Mouse (Mus musculus) embryonic stem cell, embryonic (primary cell): ENCODE measurements around the gene Bsn.

ENCODE experiments used
- CTCF ChIA-PET, 4 experiments: fragments of 300-600 bp in 2 of 4; fragments of 350-600 bp in 2 of 4; sonication (Branson Sonifier 250); formaldehyde crosslinking; loops; one replicate each; lab custom pipeline; 2022; ENCODE audit warnings: inconsistent platforms in 2 of 4; lab: Charles Lee
- POLR2A ChIA-PET, 4 experiments: fragments of 300-600 bp in 2 of 4; fragments of 350-600 bp in 2 of 4; sonication (Branson Sonifier 250); formaldehyde crosslinking; loops; one replicate each; lab custom pipeline; 2022; ENCODE audit warnings: antibody characterized with exemption in 4 of 4, inconsistent platforms in 1 of 4; lab: Charles Lee

Gene Bsn

DNA sequence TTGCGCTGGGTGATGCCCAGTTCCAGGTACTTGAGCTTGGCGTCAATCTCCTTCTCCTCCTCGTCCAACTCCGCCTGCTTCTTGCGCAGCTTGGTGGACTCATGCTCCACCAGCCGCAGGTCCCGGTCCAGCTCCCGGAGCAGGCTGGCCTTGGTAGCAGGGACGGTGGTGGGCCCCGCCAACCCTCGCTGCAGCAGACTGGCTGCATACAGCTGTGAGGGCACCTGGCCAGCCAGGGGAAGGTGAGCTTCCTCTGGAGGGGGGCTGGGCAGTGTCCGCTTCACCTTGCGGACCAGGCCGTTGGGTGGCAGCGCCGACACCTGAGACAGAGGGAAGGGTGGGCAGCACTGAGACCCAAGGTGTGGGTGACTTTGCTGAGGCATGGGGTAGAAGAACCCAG, 82.3 kb downstream of the Bsn start:
- ChIA-PET CTCF (interaction anchor here in 3 of 4 experiments (0.6 to 1.7 kb wide), 5 partner anchors 13 to 197 kb away, joined by 3 to 9 read pairs (median 3); partner anchors contain the start of gene Apeh (in 1 of the 3)), POLR2A (interaction anchor here in 3 of 4 experiments (0.6 to 4.7 kb wide), 8 partner anchors 12 to 180 kb away, joined by 3 to 34 read pairs (median 3); partner anchors contain the start of gene Apeh (in 2 of the 3))

DNA sequence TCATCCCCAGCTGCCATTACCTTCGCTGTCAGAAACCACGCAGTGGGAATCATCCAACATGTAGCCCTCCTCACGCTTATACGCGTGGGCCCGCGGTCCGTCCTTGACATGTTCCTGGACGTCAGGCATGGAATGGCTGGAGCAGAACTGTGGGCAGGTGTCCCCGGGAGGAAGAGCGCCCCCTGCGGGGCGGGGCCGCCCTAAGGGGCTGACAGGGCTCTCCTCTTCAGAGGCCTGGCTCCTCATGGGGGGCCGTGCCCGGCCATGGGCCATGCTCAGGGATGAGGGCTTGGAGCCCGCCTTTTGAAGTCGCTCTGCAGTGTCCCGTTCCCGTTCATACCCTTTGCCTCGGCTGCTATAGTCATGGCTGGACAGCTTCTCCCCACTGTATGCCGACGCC, 84.1 kb downstream of the Bsn start:
- ChIA-PET POLR2A (interaction anchor here in 3 of 4 experiments (0.5 to 4.7 kb wide), 6 partner anchors 9 to 173 kb away, joined by 3 to 34 read pairs (median 6); partner anchors contain the start of gene Apeh (in 2 of the 3)), CTCF (interaction anchor here in 3 of 4 experiments (0.6 to 2.2 kb wide), 3 partner anchors 11 to 168 kb away, joined by 8 to 18 read pairs (median 13); partner anchors contain the start of gene Apeh (in 2 of the 3))

DNA sequence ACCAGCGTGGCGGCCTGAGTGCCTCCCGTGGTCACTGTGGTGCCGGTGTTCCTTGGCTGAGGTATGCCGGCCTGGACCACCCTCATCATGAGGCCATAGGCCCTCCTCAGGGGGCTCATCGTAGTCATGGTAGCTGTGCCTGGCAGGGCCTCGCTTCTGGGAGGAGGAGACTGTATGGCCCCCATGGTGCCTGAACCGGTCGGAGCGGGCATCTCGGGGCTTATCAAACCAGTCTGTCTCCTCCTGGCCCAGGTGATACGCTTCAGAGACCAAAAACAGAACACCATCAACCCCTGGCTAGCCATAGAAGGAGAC, 84.7 kb downstream of the Bsn start:
- CTCF ChIA-PET = interaction anchor here (0.5 to 2.2 kb wide), 4 partner anchors 11 to 168 kb away, joined by 3 to 18 read pairs (median 9); partner anchors contain the start of gene Apeh (in 1 of the 4)
- POLR2A ChIA-PET = interaction anchor here in 3 of 4 experiments (0.5 to 4.7 kb wide), 7 partner anchors 9 to 204 kb away, joined by 3 to 34 read pairs (median 5); partner anchors contain the start of gene Apeh (in 2 of the 3)

DNA sequence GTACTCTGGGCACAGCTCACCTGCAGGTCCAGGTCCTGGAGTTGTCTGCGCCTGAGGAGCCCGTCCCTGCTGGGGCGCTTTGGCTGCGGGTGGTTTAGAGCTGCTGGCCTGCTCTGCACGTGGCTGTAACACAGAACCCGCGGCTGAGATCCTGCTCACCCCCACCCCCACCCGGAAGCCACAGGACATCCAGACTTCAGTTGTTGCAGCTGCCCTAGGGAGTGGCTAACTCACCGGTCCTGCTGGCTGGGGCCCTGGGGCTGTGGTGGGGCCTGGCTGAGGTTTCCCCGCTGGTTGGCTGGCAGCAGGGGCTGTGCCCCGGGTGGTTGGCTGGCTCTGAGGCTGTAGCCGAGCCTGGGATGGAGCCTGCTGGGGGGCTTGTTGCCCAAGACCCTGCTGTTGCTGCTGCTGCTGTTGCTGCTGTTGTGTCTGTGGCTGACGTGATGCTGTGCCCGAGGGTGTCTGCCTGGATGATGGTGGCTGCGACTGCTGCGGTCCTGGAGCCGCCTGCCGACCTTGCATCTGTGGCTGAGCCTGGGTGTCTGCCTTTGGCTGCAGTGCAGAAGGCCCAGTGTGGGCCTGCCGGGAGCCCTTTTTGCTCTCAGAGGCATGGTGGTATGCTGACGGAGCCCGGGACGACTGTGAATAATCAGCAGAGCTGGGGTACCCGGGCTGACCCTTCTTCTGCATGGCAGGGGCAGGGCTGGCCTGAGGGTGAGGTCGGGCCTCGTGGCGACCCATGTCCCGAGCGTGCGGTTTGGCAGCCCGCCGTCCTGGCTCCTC, 85.2 kb downstream of the Bsn start:
- POLR2A ChIA-PET = interaction anchor here in 3 of 4 experiments (0.5 to 4.7 kb wide), 8 partner anchors 9 to 204 kb away, joined by 3 to 34 read pairs (median 4); partner anchors contain the start of genes Apeh (in 2 of the 3) and Mst1r (in 1 of the 3)
- CTCF ChIA-PET = interaction anchor here (0.5 to 2.2 kb wide), 6 partner anchors 10 to 200 kb away, joined by 3 to 18 read pairs (median 3); partner anchors contain the start of genes Amigo3 (in 1 of the 4) and Apeh (in 1 of the 4)

DNA sequence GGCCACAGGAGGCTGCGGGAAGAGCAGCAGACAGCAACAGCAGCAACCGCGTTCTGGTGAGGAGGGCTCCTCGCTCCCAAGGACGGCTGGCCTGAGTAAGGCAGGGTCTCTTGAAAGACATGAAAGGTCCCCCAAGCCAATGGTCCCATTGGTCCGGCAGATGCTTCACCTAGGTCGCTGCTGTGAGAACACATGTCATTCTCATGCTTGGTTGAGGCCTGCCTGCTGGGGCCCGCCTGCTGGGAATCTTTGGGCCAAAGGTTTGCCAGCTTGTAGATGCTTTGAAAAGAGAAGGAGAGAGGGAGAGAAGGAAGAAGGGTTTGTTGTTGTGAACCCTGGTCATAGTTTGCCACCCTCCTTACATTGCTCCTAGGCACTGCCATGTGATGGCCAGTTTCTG, 90.6 kb downstream of the Bsn start:
- ChIA-PET CTCF (interaction anchor here in 1 of 4 experiments (0.7 kb wide), 1 partner anchor 147 kb away, joined by 3 read pairs; no protein-coding TSS in a partner anchor), POLR2A (no interaction called here)

DNA sequence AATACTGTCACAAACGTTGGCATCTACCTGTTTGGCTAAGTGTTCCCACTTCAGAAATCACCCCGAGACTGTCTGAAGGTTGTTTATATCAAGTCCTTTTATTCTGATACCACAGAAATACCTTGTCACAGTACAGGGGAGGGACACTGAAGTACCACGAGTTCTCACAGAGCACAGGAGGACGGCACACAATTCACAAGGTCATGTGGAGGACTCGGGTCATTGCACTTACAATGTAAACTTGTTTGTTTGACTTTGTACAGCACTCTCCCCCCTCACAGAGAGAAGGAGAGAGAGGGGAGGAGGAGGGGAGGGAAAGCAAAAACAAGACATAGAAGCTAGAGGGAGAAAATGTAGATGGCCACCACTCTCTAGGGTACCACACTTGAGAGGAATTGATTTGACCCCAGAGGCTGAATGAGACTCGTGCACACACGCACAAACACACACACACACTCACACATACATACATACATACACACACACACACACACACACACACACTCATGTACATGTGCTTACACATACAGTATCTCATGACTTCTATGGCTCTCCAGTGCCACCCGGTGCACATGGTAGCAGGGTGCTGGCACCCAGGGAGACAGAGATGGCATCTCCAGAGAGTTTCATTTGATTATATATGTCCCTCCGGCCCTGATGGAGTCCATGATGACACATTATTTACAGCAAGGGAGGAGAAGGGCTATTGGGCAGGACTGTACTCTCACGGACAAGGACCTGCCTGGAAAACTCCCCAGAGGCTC, 94.1 kb downstream of the Bsn start:
- ChIA-PET POLR2A (interaction anchor here (0.6 to 3.1 kb wide), 47 partner anchors 8 to 1021 kb away, joined by 3 to 34 read pairs (median 6); partner anchors contain the start of genes Amigo3 (in 2 of the 4), Dag1 (in 2 of the 4), Mst1 (in 2 of the 4) and 1700102P08Rik (in 1 of the 4)), CTCF (interaction anchor here (0.6 to 3.5 kb wide), 51 partner anchors 9 to 1348 kb away, joined by 3 to 52 read pairs (median 7); partner anchors contain the start of genes Mst1 (in 2 of the 4), Amigo3 (in 1 of the 4), Bsn (in 1 of the 4) and Sema3f (in 1 of the 4))

DNA sequence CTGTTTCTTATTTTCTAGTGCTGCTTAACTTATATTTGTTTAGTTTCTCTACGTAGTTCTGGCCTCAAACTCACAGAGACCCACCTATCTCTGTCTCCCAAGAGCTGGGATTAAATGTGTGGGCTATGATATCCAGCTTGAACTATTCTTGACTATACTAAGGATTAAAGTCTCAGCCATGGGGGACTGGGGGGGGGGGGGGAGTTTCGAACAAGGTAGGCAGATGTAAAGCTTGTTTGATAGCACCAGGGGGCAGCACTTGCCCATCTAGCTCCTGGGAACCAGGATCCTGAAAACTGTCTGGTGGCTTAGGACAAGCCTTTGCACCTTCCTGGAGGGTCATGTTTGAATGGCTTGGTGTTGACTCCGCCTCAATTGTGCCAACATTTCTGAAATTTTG, 94.7 kb downstream of the Bsn start:
- ChIA-PET POLR2A (interaction anchor here (0.6 to 3.1 kb wide), 71 partner anchors 8 to 1021 kb away, joined by 3 to 34 read pairs (median 5); partner anchors contain the start of genes Amigo3 (in 2 of the 4), Dag1 (in 2 of the 4), Mst1 (in 2 of the 4) and 1700102P08Rik (in 1 of the 4)), CTCF (interaction anchor here (0.5 to 3.5 kb wide), 64 partner anchors 10 to 1348 kb away, joined by 3 to 52 read pairs (median 7); partner anchors contain the start of genes Mst1 (in 2 of the 4), Amigo3 (in 1 of the 4), Bsn (in 1 of the 4) and Dag1 (in 1 of the 4))

DNA sequence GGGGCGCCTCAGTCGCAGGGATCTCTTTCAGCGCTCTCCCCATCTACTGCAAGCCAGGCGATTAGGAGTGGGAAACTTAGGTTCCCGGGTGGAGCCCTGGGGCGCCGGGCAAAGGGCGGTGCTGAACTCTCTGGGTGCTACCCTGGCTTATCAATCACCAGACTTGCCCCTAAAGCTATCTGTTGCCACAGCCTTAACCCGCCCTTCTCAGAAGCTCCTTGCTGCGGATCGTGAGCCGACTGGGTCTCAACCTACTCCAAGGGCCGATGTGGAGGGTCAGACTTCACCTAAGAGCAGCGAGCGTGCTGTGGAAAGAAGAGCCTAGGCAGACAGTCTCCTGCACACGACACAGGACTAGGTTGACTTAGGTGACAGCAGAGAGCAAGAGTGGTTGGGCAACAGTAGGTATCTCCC, 95.2 kb downstream of the Bsn start:
- POLR2A ChIA-PET = interaction anchor here (0.6 to 3.1 kb wide), 82 partner anchors 8 to 508 kb away, joined by 3 to 34 read pairs (median 5); partner anchors contain the start of genes Amigo3 (in 3 of the 4), Dag1 (in 2 of the 4), Gpx1 (in 2 of the 4) and Mst1 (in 2 of the 4)

DNA sequence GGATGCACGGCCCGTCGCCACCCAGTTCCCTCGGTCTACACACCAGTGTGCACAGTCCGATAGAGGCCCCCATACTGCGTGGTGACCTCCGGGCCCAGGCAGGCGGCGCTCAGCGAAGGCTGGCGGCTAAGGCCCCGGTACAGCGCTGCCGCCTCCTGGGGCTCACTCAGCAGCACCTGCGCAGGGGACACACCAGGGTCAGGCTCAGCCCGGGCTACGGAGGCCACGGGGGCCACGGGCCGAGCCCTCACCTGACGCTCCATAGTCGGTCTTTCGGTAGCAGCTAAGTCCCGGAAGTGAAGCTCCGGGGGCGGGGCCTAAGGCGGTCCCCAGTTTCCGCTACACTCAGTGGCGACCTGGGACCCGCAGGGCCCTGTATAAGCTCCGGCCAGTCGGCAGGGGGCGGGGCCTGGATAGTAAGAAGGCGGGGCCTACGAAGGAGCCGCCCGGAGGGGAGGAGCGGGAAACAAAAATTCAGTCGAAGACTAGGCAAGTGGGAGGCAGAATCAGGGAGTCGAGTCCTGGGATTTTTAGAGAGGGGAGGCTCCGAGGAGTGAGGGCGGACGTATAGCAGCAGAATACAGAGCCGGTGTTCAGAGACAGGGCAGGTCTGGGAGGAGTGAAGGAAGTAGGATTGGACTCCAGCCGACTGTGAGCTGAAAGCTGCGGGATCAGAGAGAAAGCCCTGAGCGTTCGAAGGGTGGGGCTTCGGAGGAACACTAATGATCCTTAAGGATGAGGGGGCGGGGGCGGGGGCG, 95.8 kb downstream of the Bsn start, which contains the start of gene Apeh:
Gene Apeh (minus strand): TSS at position 423 of the 758 bp plus-strand sequence.
- ChIA-PET CTCF (interaction anchor here (0.6 to 3.5 kb wide), 51 partner anchors 11 to 468 kb away, joined by 3 to 52 read pairs (median 7); partner anchors contain the start of genes Amigo3 (in 2 of the 4), Mst1 (in 2 of the 4), Cdhr4 (in 1 of the 4) and Dag1 (in 1 of the 4)), POLR2A (interaction anchor here (0.5 to 3.1 kb wide), 88 partner anchors 9 to 760 kb away, joined by 3 to 34 read pairs (median 4); partner anchors contain the start of genes Amigo3 (in 3 of the 4), Dag1 (in 2 of the 4), Inka1 (in 2 of the 4) and Mst1 (in 2 of the 4))

More for the DNA sequence above, 95.2 kb downstream of the Bsn start:
- CTCF ChIA-PET = interaction anchor here (0.5 to 3.5 kb wide), 66 partner anchors 10 to 504 kb away, joined by 3 to 52 read pairs (median 6); partner anchors contain the start of genes Amigo3 (in 2 of the 4), Mst1 (in 2 of the 4), Bsn (in 1 of the 4) and Cdhr4 (in 1 of the 4)

DNA sequence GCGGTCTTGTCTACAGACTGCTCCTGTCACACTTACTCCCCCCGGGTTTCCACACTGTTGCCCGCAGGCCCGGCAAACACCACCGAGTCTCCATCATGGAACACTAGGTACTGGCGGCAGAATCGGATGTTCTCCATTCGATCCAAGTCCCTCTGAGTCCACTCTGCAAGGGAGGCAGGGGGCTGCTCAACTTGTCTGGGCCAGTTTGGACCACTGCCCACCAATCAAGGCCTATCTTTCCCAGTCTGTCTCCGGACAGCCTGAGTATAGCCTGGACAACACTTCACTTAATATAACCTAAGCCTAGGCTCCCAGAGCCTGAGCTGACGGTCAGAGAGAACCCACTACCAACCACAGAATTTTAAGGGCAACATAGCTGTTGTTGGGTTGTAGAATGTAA, 96.6 kb downstream of the Bsn start:
- ChIA-PET POLR2A (interaction anchor here in 3 of 4 experiments (0.8 to 3.1 kb wide), 21 partner anchors 9 to 731 kb away, joined by 3 to 34 read pairs (median 6); partner anchors contain the start of genes Dag1 (in 1 of the 3), Ip6k1 (in 1 of the 3), Mst1 (in 1 of the 3) and Rbm6 (in 1 of the 3)), CTCF (interaction anchor here in 2 of 4 experiments (1.0 to 3.5 kb wide), 13 partner anchors 12 to 359 kb away, joined by 3 to 52 read pairs (median 18); partner anchors contain the start of genes Amigo3 (in 1 of the 2) and Mst1r (in 1 of the 2))

DNA sequence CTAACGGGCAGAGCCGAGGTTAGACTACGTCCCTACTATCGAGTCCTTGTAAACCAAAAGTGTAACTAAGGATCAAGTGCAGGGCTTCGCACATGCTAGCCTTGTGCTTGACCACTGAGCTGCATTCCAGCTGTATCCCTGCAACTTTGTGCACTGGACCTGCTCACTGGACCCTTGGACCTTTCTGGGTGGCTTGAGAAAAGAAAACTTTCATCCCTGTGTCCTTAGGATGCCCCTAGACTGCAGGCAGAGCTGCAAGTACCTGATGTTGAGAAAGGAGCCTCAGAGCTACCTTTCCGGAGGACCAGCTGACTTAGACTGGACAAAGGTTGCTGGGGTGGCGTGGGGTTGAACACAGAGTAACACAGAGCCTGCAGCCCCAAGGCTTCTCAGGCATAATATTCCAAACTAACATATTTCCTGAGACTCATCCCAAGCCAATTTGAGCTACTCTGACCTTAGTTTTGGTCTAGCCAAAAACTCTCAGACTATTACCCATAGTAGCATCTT, 99.5 kb downstream of the Bsn start:
- CTCF ChIA-PET = interaction anchor here in 2 of 4 experiments (0.6 to 1.2 kb wide), 3 partner anchors 111 to 325 kb away, joined by 3 to 6 read pairs (median 3); no protein-coding TSS in a partner anchor

DNA sequence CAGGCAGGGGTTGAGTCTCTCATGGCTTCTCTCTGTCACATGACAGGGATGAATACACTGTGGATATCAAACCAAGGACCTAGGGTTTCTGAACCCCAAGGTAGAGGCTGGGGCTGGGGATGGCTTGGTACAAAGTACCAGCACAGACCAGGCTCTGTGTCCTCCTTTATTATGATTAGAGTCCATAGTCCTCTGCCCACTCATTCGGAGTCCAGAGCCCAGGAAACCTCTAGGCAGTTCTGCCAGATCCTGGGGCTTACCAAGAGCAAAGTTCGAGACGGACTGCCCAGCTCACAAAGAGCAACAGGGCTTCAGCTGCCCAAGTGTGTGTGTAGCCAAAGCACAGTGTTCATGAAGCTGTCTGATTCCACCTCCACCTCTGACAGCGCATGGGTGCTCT, 104.9 kb downstream of the Bsn start:
- ChIA-PET CTCF (interaction anchor here in 1 of 4 experiments (0.7 kb wide), 1 partner anchor 181 kb away, joined by 3 read pairs; no protein-coding TSS in a partner anchor), POLR2A (interaction anchor here in 2 of 4 experiments (1.0 to 1.7 kb wide), 2 partner anchors 9 kb away, joined by 4 to 9 read pairs; partner anchors contain the start of gene Apeh (in 2 of the 2))

More for the DNA sequence above, 99.5 kb downstream of the Bsn start:
- POLR2A ChIA-PET = interaction anchor here in 2 of 4 experiments (0.6 to 1.9 kb wide), 5 partner anchors 9 to 218 kb away, joined by 3 to 5 read pairs (median 4); no protein-coding TSS in a partner anchor

DNA sequence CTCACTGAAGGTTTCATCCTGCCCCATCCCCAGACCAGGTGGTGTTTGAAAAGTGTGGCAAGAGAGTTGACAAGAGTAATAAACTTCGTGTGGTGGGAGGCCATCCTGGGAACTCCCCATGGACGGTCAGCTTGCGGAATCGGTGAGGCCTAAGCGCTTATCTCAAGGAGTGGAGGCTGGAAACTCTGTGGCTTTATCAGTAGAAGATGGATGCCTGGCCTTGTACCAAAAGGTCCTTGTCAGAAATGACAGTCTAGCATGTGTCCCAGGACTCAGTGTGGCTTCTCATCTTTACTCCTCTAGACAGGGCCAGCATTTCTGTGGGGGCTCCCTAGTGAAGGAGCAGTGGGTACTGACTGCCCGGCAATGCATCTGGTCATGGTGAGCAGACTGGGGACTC, 106.6 kb downstream of the Bsn start:
- POLR2A ChIA-PET = interaction anchor here in 2 of 4 experiments (0.6 to 1.2 kb wide), 4 partner anchors 11 to 1051 kb away, joined by 3 to 4 read pairs (median 3); partner anchors contain the start of gene Apeh (in 2 of the 2)
- CTCF ChIA-PET = no interaction called here

DNA sequence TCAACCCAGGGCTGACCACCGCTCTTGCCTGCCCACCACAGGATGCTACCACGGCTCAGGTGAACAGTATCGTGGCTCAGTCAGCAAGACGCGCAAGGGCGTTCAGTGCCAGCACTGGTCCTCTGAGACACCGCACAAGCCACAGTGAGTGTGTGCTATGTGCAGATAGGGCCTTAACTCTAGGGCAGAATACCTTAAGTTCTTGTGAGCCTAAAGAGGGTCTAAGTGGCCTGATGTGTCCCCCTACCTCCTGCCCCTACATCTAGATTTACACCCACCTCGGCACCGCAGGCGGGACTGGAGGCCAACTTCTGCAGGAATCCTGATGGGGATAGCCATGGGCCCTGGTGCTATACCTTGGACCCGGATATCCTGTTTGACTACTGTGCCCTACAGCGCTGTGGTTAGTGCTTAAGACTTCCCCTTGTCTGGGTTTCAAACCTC, 107.2 kb downstream of the Bsn start, which contains the start of gene Rnf123:
Gene Rnf123 (minus strand): TSS at position 359 of the 444 bp plus-strand sequence.
- ChIA-PET CTCF (no interaction called here), POLR2A (no interaction called here)

DNA sequence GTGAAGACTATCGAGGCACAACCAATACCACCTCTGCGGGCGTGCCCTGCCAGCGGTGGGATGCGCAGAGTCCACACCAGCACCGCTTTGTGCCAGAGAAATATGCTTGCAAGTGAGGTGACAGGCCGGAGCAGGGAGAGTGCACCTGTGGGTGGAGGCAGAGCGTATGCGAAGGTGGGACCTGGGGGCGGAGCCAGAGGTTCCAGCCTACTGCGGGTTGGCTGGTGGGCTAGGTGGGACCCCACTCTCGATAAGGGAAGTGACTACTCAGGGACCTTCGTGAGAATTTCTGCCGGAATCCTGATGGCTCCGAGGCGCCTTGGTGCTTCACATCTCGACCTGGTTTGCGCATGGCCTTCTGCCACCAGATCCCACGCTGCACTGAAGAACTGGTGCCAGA, 107.6 kb downstream of the Bsn start:
- ChIA-PET POLR2A (interaction anchor here (1.2 to 3.3 kb wide), 4 partner anchors 8 to 12 kb away, joined by 4 to 19 read pairs (median 6); partner anchors contain the start of gene Apeh (in 3 of the 4)), CTCF (interaction anchor here in 1 of 4 experiments (1.5 kb wide), 1 partner anchor 29 kb away, joined by 4 read pairs; the partner anchor contains the start of gene Amigo3)
